In genomic region chr1:149129138-149129537, GRCm38 (mm10) we compare ENCODE assay signal across 21 mouse cellular contexts.
DNase-seq lines count a peak whose midpoint lies in the region; ATAC-seq lines count a peak whose summit lies in the region.
"Had no signal": no experiment of that assay in that cellular context is flagged by ENCODE, and none has a peak within 500 bp of the region (broad histone marks: within the 10 kb centered on the region; RNA-seq: fewer than 3 reads in every experiment).

No protein-coding gene starts in this region.

- 0 out of 2 replicates have a peak, but pooled peaks have one; percentile 55 for ATAC-seq in forebrain, embryonic 15.5 days (replicated peaks)
- no peak for ATAC-seq in forebrain, embryonic 11.5 days (replicated peaks; ENCODE audit: low FRiP score)
- peak; percentile 77 for ATAC-seq in forebrain, embryonic 16.5 days
- ATAC-seq in midbrain, embryonic 11.5 days (ENCODE audit: low FRiP score) = 0 out of 2 replicates have a peak, but pooled peaks have one; percentile 40
- ATAC-seq: activated CD4-positive, CD25-positive, alpha-beta regulatory T cell, adult 4 months; CD4-positive, CD25-positive, alpha-beta regulatory T cell, adult 4 months; Patski had no signal

- H3K4me3 ChIP-seq in forebrain, embryonic 15.5 days = no peak overlapping the region
- H3K4me3 ChIP-seq in forebrain, embryonic 11.5 days (ENCODE audit: low read depth, low read length) = no peak overlapping the region
- H3K4me3 ChIP-seq in forebrain, embryonic 16.5 days (replicated peaks; ENCODE audit: low read length) = no peak overlapping the region
- no peak overlapping the region for H3K4me3 ChIP-seq in forebrain, embryonic 10.5 days
- H3K4me3 ChIP-seq in midbrain, embryonic 11.5 days (ENCODE audit: low read depth, low read length) = no peak overlapping the region
- H3K4me3 ChIP-seq in midbrain, embryonic 10.5 days = no peak overlapping the region

- no peak overlapping the region for H3K9ac ChIP-seq in forebrain, embryonic 15.5 days (replicated peaks)
- H3K9ac ChIP-seq in forebrain, embryonic 11.5 days (ENCODE audit: low read length) = no peak overlapping the region
- no peak overlapping the region for H3K9ac ChIP-seq in forebrain, embryonic 16.5 days (replicated peaks; ENCODE audit: low read depth, low read length)
- H3K9ac ChIP-seq in midbrain, embryonic 11.5 days (ENCODE audit: low read length) = no peak overlapping the region

- H3K4me1 ChIP-seq in forebrain, embryonic 15.5 days = 0 out of 2 replicates have a peak, but pooled peaks cover 3% of the 10 kb centered on the region
- H3K4me1 ChIP-seq in forebrain, embryonic 11.5 days (replicated peaks; ENCODE audit: control insufficient read depth, insufficient read depth, low read length) = no peaks in the 10 kb centered on the region
- H3K4me1 ChIP-seq in forebrain, embryonic 16.5 days (replicated peaks; ENCODE audit: control insufficient read depth, insufficient read depth, low read length) = no peaks in the 10 kb centered on the region
- H3K4me1 ChIP-seq in forebrain, embryonic 10.5 days = no peaks in the 10 kb centered on the region
- H3K4me1 ChIP-seq in midbrain, embryonic 11.5 days (ENCODE audit: control insufficient read depth, insufficient read depth, low read length) = no peaks in the 10 kb centered on the region
- no peaks in the 10 kb centered on the region for H3K4me1 ChIP-seq in midbrain, embryonic 10.5 days

- DNase-seq in forebrain, embryonic 11.5 days (ENCODE audit: low spot score) = no peak
- no peak for DNase-seq in forebrain, embryonic 10.5 days (ENCODE audit: extremely low spot score, low spot score)
- DNase-seq in midbrain, embryonic 11.5 days (ENCODE audit: low spot score, missing footprints) = no peak
- DNase-seq in midbrain, embryonic 10.5 days (ENCODE audit: low spot score) = no peak
- DNase-seq: adrenal gland, adult 2 months; adrenal gland, adult 8-10 months; adrenal gland, postnatal 10 days; adrenal gland, postnatal 14 days; adrenal gland, postnatal 25 days; adrenal gland, postnatal 36 days; B cell, adult 2 months; cerebellum, adult 11 months; cerebellum, adult 11-12 months; cerebellum, adult 18-20 months had no signal

- H3K4me2 ChIP-seq in forebrain, embryonic 15.5 days (replicated peaks) = no peak overlapping the region
- no peak overlapping the region for H3K4me2 ChIP-seq in forebrain, embryonic 11.5 days (ENCODE audit: low read depth, low read length, severe bottlenecking)
- no peak overlapping the region for H3K4me2 ChIP-seq in forebrain, embryonic 16.5 days (ENCODE audit: low read length)
- H3K4me2 ChIP-seq in midbrain, embryonic 11.5 days = no peak overlapping the region

- no peak overlapping the region for H3K27ac ChIP-seq in forebrain, embryonic 15.5 days (replicated peaks)
- H3K27ac ChIP-seq in forebrain, embryonic 11.5 days (ENCODE audit: low read depth, low read length) = no peak overlapping the region
- H3K27ac ChIP-seq in forebrain, embryonic 16.5 days (ENCODE audit: low read length) = no peak overlapping the region
- no peak overlapping the region for H3K27ac ChIP-seq in forebrain, embryonic 10.5 days
- no peak overlapping the region for H3K27ac ChIP-seq in midbrain, embryonic 11.5 days (ENCODE audit: low read depth, low read length)
- no peak overlapping the region for H3K27ac ChIP-seq in midbrain, embryonic 10.5 days (replicated peaks)

- no peaks in the 10 kb centered on the region for H3K36me3 ChIP-seq in forebrain, embryonic 15.5 days
- H3K36me3 ChIP-seq in forebrain, embryonic 11.5 days (ENCODE audit: control insufficient read depth, insufficient read depth, low read length) = no peaks in the 10 kb centered on the region
- H3K36me3 ChIP-seq in forebrain, embryonic 16.5 days (ENCODE audit: control insufficient read depth, insufficient read depth) = no peaks in the 10 kb centered on the region
- H3K36me3 ChIP-seq in forebrain, embryonic 10.5 days (replicated peaks) = no peaks in the 10 kb centered on the region
- no peaks in the 10 kb centered on the region for H3K36me3 ChIP-seq in midbrain, embryonic 11.5 days (ENCODE audit: control insufficient read depth, insufficient read depth, low read length)
- H3K36me3 ChIP-seq in midbrain, embryonic 10.5 days = no peaks in the 10 kb centered on the region
- H3K36me3 ChIP-seq: G1E had no signal

- H3K9me3 ChIP-seq in forebrain, embryonic 15.5 days = no peaks in the 10 kb centered on the region
- H3K9me3 ChIP-seq in forebrain, embryonic 11.5 days (ENCODE audit: control insufficient read depth, low read length) = no peaks in the 10 kb centered on the region
- H3K9me3 ChIP-seq in forebrain, embryonic 16.5 days (ENCODE audit: control insufficient read depth, low read length) = no peaks in the 10 kb centered on the region
- H3K9me3 ChIP-seq in forebrain, embryonic 10.5 days = no peaks in the 10 kb centered on the region
- H3K9me3 ChIP-seq in midbrain, embryonic 11.5 days (ENCODE audit: control insufficient read depth, low read length) = no peaks in the 10 kb centered on the region
- H3K9me3 ChIP-seq in midbrain, embryonic 10.5 days (replicated peaks) = no peaks in the 10 kb centered on the region

- H3K27me3 ChIP-seq in forebrain, embryonic 15.5 days = no peaks in the 10 kb centered on the region
- H3K27me3 ChIP-seq in forebrain, embryonic 11.5 days (ENCODE audit: control insufficient read depth, insufficient read depth, low read length) = no peaks in the 10 kb centered on the region
- H3K27me3 ChIP-seq in forebrain, embryonic 16.5 days (replicated peaks; ENCODE audit: control insufficient read depth, insufficient read depth, low read length) = no peaks in the 10 kb centered on the region
- H3K27me3 ChIP-seq in forebrain, embryonic 10.5 days (ENCODE audit: poor library complexity, severe bottlenecking) = no peaks in the 10 kb centered on the region
- H3K27me3 ChIP-seq in midbrain, embryonic 11.5 days (ENCODE audit: control insufficient read depth, insufficient read depth, low read length) = no peaks in the 10 kb centered on the region
- H3K27me3 ChIP-seq in midbrain, embryonic 10.5 days (ENCODE audit: low read depth, poor library complexity, severe bottlenecking) = no peaks in the 10 kb centered on the region
- H3K27me3 ChIP-seq: CH12.LX, Patski had no signal
